In genomic region chr5:21858653-21859052, GRCm38 (mm10) we compare ENCODE assay signal across 41 mouse cellular contexts. TPM values are rescaled to one million over a fixed set of nuclear protein-coding genes. Genes with fewer than 3 reads are reported as not detected.
"Had no signal": no experiment of that assay in that cellular context is flagged by ENCODE, and none has a peak within 500 bp of the region (broad histone marks: within the 10 kb centered on the region; RNA-seq: fewer than 3 reads in every experiment).

No protein-coding gene starts in this region.

- H3K36me3 ChIP-seq: heart, embryonic 12.5 days; heart, embryonic 13.5 days; heart, embryonic 15.5 days; hindbrain, embryonic 12.5 days; hindbrain, embryonic 13.5 days; hindbrain, embryonic 15.5 days; intestine, embryonic 15.5 days; kidney, embryonic 15.5 days had no signal

- DNase-seq: heart, postnatal 10 days; heart, postnatal 14 days; heart, postnatal 36 days; heart, postnatal 4 days; kidney, adult 11 months; kidney, adult 18-20 months; kidney, adult 2 months; kidney, adult 8-10 months; kidney, adult 9 months; kidney, postnatal 10 days; kidney, postnatal 14 days; kidney, postnatal 25 days; kidney, postnatal 36 days; kidney, postnatal 4 days; layer of hippocampus, adult 9-11 months; layer of hippocampus, postnatal 36 days had no signal

- H3K4me3 ChIP-seq: heart, embryonic 12.5 days; heart, embryonic 13.5 days; heart, embryonic 15.5 days; hindbrain, embryonic 12.5 days; hindbrain, embryonic 13.5 days; hindbrain, embryonic 15.5 days; intestine, embryonic 15.5 days; kidney, embryonic 15.5 days; layer of hippocampus, adult 2 months; left cerebral cortex, adult 2 months had no signal

- H3K27ac ChIP-seq: heart, embryonic 13.5 days; heart, embryonic 15.5 days; hindbrain, embryonic 12.5 days; hindbrain, embryonic 13.5 days; hindbrain, embryonic 14.5 days; hindbrain, embryonic 15.5 days; hindbrain, postnatal 0 days; intestine, embryonic 15.5 days; kidney, embryonic 15.5 days; kidney, postnatal 0 days; layer of hippocampus, adult 2 months; left cerebral cortex, adult 2 months had no signal

- H3K4me2 ChIP-seq: heart, embryonic 11.5 days; heart, embryonic 12.5 days; heart, embryonic 13.5 days; heart, embryonic 15.5 days; hindbrain, embryonic 12.5 days; hindbrain, embryonic 13.5 days; hindbrain, embryonic 14.5 days; hindbrain, embryonic 15.5 days; intestine, embryonic 15.5 days; kidney, embryonic 15.5 days had no signal

- H3K27me3 ChIP-seq: heart, embryonic 12.5 days; heart, embryonic 15.5 days; hindbrain, embryonic 12.5 days; hindbrain, embryonic 13.5 days; hindbrain, embryonic 15.5 days; intestine, embryonic 15.5 days; kidney, embryonic 15.5 days had no signal

- H3K9ac ChIP-seq: heart, embryonic 12.5 days; heart, embryonic 13.5 days; heart, embryonic 15.5 days; hindbrain, embryonic 12.5 days; hindbrain, embryonic 13.5 days; hindbrain, embryonic 14.5 days; hindbrain, embryonic 15.5 days; intestine, embryonic 15.5 days; kidney, embryonic 15.5 days had no signal

- H3K9me3 ChIP-seq: heart, embryonic 12.5 days; heart, embryonic 13.5 days; heart, embryonic 15.5 days; hindbrain, embryonic 12.5 days; hindbrain, embryonic 13.5 days; hindbrain, embryonic 15.5 days; intestine, embryonic 15.5 days; kidney, embryonic 15.5 days had no signal

- H3K4me1 ChIP-seq: heart, embryonic 12.5 days; heart, embryonic 13.5 days; heart, embryonic 15.5 days; hindbrain, embryonic 12.5 days; hindbrain, embryonic 13.5 days; hindbrain, embryonic 15.5 days; intestine, embryonic 15.5 days; kidney, embryonic 15.5 days had no signal

RNA-seq across cellular contexts. Expression of gene Slc26a5, which starts 6.8 kb away (rescaled TPM):
- total RNA-seq: heart, postnatal 10 days; heart, postnatal 14 days; heart, postnatal 36 days; heart, postnatal 4 days; hematopoietic stem cell, adult 5-6 weeks; layer of hippocampus, adult 2 months; layer of hippocampus, postnatal 25 days; layer of hippocampus, postnatal 36 days had no signal
- polyA plus RNA-seq: heart, embryonic 11.5 days; heart, embryonic 12.5 days; heart, embryonic 13.5 days; heart, embryonic 14.5 days; heart, embryonic 15.5 days; heart, embryonic 16.5 days; heart, postnatal 0 days; hindbrain, embryonic 11.5 days; hindbrain, embryonic 12.5 days; inflammation-experienced regulatory T-cells, adult 6 months; intestine, embryonic 14.5 days; intestine, embryonic 15.5 days; kidney, adult 2 months; kidney, embryonic 14.5 days; kidney, embryonic 15.5 days; kidney, embryonic 16.5 days; kidney, postnatal 0 days; large intestine, adult 2 months had no signal
